Mouse (Mus musculus) lung, postnatal 14 days (tissue): Measurements from ENCODE around the gene Gm49510.
A peak's percentile ranks its signal among the peaks of the same experiment; 100 is the strongest.

Experiments used
- DNase-seq: peaks from one replicate; pipeline ENCODE4 v3.0.0; 2021

Gm49510 gene

DNA sequence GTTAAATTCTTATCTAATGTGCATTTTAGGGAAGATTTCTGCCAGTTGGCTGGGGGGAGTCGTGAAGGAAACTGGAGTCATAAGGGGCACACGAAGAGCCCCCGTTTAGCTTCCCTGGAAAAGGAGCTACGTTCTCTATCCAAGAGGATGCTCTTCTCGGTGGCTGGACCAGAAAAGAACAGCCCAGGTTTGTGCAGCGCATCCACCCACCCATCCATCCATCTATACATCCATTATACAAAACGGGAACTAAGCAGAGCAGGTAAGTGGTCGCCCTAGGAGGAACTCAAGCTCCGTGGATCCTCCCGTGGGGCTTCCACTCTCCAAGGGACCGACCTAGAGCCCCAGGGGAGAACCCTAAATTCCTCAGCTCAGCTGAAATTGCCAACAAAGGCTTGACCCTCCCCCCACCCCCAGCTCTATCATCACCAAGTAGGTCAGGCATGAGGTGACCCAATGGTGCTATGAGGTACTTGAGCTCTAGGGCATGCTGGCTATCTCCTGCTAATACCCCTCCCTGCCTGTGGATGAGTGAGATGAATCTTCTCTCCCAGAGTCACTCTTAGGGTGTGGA, 48.8 kb downstream of the Gm49510 start:
- DNase-seq, result no peak

DNA sequence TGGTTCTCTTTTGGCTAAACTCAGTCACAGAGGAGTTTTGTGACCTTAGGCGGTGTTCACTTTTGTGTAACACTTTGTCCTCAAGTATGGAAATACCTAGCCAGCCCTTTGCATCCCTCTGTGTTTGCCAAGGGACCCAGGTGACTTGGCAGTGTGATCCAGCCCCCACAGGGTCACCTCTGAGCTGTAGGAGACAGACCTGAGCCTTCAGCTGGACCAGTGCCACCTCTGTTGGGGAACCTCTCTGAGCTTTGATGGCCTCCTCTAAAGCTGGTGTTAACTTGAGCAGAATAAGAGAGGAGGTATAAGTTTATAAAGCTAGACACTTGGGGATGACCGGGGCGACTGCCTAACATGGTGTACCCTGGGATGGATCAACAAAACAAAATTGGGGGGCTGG, 49.4 kb downstream of the Gm49510 start:
- DNase-seq, result no peak

DNA sequence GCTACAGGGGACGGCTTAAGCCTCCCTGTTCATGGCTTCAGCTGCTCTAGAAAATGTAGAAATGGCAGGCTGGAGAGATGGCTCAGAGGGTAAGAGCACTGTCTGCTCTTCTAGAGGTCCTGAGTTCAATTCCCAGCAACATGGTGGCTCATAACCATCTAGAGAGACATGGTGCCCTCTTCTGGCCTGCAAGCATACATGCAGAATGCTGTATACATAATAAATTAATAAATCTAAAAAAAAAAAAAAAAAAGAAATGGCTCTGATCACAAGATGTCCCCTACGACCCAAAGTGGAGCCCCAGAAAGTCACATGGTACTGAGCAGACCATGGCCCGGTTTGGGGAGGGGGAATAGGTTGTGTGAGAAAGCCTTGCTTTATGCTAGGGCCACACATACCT, 56.2 kb downstream of the Gm49510 start:
- no peak for DNase-seq

DNA sequence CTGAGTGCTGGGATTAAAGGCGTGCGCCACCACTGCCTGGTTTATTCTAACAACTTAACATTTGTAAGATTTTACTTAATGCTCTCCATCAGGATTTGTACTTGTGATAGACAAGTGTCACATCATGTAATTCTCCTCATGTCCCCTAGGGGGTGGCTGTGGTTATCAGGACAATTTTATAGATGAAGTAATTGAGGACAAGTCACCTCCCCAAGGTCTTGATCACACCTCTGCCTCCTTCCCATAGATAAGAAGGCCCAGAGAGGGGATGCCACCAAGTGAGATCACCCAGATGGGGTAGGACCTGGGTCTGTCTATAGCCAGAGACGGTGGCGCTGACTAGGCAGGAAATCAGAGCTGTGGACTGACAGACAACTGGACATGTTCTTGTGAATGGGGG, 56.9 kb downstream of the Gm49510 start:
- no peak for DNase-seq

DNA sequence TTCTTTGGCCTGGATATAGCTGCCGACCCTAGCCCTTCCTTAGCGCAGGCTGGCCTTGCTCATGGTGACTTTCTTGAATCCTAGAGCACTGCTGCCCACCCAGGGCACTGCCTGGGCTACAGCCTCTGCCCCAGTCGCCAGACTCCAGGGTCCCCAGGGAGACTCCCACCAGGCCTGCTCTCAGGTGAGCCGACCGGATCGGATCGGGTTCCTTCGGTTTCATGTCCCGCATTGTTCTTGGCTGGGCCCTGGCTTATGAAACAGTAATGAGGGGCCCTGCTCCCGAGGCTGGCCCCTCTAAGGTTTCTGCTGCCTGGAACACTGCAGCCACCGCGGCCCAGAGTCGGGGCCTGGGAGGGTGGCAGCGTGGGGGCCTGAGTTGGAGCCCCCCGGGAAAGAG, 57.6 kb downstream of the Gm49510 start:
- DNase-seq, result no peak

DNA sequence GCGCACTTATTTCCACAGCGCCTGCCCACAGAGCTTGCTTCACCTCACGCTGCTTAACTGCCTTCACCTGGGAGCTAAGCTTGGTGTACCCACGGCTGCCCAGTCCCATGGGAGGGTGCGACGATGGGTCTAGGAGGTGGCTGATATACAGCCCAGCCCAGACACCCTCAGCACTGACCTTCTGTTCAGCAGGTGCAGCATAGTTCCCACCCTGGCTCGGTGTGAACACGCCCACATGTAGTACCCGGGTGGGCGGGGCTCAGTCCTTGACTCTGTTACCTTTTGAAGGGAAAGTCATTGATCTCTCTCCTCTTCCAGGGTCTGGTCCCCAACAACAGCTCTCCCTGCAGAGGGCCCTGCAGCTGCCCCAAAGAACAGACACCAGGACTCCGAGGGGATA, 60.1 kb downstream of the Gm49510 start:
- no peak for DNase-seq

DNA sequence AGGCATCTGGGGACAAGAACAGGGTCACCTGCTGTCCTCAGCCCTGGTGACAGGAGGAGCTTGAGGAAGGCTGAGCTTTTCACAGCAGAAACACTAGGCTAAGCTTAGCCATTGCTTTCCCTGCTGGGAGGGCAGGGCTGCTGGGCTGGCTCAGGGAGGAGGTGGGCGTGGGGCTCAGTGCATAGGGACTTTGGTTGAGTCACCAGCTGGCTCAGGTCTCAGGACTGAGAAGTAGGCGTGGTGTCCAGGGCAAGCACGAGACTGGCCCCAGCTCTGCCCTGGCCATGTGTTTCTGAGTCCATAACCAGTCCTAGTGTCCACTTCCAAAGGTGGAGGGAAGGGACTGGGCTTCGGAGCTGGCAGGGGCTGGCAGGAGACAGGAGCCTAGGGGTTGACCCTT, 60.6 kb downstream of the Gm49510 start:
- DNase-seq, result no peak

DNA sequence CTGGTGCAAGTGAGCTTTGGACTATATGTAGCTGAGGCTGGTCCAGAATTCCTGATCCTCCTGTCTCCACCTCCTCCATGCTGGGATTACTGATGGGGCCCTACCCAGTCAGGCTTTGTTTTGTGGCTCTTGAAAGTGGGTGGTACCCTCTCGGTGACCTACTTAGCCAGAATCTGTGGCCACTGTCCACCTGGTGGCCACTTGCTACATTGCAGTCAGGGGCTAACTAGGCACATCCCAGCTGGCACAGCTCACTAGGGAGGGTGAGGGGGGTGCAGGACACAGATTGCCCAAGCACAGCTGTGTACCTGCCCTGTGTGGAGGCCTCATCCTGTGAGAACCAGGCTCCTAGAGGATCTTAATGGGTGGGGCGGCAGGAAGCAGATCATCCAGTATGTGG, 63.4 kb downstream of the Gm49510 start:
- DNase-seq, result peak; percentile 77
